Mouse (Mus musculus) cerebellum, adult 9-10 months (tissue): ENCODE results near the gene Postn.

Experiments
- DNase-seq: peaks from one replicate; pipeline ENCODE4 v3.0.0; 2022

Postn gene

GRCm38 (mm10) chr3:54420189-54420928, 59.5 kb downstream of the Postn start:
- DNase-seq = no peak

GRCm38 (mm10) chr3:54420983-54421382, 60.1 kb downstream of the Postn start:
- DNase-seq = no peak

- DNase-seq = no peak
Observed at GRCm38 (mm10) chr3:54421666-54422065, 60.8 kb downstream of the Postn start.

- no peak for DNase-seq
Observed at GRCm38 (mm10) chr3:54424146-54424545, 63.2 kb downstream of the Postn start.

- no peak for DNase-seq
Observed at GRCm38 (mm10) chr3:54431663-54432062, 70.8 kb downstream of the Postn start.

- DNase-seq = no peak
Observed at GRCm38 (mm10) chr3:54432167-54432566, 71.3 kb downstream of the Postn start.

GRCm38 (mm10) chr3:54432605-54433004, 71.7 kb downstream of the Postn start:
- DNase-seq = no peak

- DNase-seq = no peak
Observed at GRCm38 (mm10) chr3:54434571-54434970, 73.7 kb downstream of the Postn start.

GRCm38 (mm10) chr3:54436373-54436964, 75.6 kb downstream of the Postn start:
- DNase-seq = no peak
